Mouse (Mus musculus) splenic B cell, adult 2 months (primary cell): Measurements from ENCODE around the gene Fcrlb.
"Not testable (repeated sequence)": the region's sequence is repeated elsewhere in the genome, so short reads cannot be mapped to it uniquely, and the experiment has no call there.

ENCODE experiments used
- DNase-seq: peaks from one replicate; pipeline ENCODE4 v3.0.0-alpha.2; 2011; ENCODE audit warnings: low read depth, low spot score
- H3K27me3 ChIP-seq: 2 replicates; pipeline ENCODE4 v1.6.1; 2012; ENCODE audit warnings: mild to moderate bottlenecking, low read length, moderate library complexity, mixed read lengths; ENCODE audit not compliant: control insufficient read depth, poor library complexity, insufficient read depth, severe bottlenecking
- H3K36me3 ChIP-seq: 2 replicates; pipeline ENCODE4 v1.6.1; 2012; ENCODE audit warnings: mild to moderate bottlenecking, low read length, moderate library complexity, mixed read lengths; ENCODE audit not compliant: control insufficient read depth, poor library complexity, insufficient read depth, severe bottlenecking

Gene Fcrlb

DNA sequence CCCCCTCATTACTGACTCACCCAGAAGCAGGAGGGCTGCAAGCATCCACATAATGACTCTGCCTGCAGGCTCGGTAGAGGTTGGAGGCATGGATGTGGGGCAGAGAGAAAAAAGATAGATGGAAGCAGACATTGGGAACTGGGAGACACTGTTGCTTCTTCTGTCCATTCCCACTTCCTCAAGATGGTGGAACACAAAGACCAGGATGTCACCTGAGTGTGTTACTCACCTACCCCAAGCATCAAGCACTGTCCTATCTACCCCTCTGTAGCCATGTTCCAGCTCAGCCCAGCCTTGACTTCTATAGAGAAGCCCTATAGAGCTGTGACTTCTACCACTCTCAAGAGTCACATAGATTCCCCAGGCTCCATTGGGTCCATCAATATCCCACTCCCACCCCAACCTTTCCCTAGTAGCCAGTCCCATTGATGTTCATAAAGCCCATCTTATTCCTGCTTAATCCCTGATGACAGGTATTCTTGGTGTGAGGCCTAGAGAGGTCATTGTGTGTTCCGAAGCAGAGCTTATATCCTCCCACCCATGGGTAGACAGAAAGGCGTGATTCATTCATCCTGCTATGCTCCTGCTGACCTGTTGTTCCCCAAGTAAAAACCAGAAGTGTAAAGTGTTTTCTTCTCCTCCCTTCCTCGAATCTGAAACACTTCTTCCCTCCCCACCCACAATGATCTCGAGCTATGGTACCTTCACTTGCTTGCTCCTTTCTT, at the start of gene Fcrlb:
Gene Fcrlb (minus strand): TSS at position 51 of the 725 bp plus-strand sequence.
- H3K27me3 ChIP-seq = no peaks in the 10 kb centered on the region

DNA sequence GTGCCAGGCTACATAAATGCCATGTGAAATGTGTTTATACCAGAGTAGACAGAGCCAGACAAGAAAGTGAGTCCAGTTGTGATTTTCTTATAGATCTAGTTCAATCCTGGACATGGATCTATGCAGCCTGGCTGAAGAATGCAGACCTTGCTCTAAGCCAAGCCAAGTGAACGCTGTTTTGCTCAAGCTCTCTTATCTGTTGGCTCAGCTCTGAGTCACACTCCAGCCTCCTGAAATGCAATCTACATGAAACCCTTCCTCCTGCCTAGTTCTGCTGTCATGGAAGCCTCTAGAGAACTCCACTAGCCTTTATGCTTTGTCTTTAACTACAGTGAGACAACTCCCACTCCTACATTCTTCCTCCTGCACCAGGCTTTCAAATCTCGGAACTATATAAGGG, 49.6 kb upstream of the Fcrlb start:
- DNase-seq = no peak
- Histone ChIP-seq H3K36me3 (peaks cover 29% of the 10 kb centered on the region), H3K27me3 (no peaks in the 10 kb centered on the region)

More for the DNA sequence above, at the start of gene Fcrlb:
- H3K36me3 ChIP-seq = peaks cover 5% of the 10 kb centered on the region; the same call in 1 of the 2 replicates
- DNase-seq = no peak

DNA sequence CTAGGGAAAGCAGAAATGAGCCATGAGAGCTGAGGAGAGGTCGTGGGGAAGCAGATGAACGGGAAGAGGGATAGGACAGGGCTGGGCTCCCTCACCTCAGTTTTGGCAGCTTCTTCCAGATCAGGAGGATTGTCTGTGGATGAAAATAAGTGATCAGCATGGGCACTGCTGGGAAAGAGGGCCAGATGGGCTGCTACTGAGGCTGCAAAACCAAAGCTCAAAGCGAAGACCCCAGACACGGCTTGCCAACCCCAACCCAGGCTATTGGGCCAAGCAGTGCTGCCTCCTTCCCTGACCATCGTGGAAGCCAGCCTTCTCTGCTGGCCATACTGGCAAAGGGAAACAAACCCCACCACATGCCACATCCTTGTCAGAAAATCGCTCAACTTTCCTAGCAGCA, 48.4 kb upstream of the Fcrlb start:
- no peaks in the 10 kb centered on the region for H3K27me3 ChIP-seq
- DNase-seq = no peak
- peaks cover 26% of the 10 kb centered on the region for H3K36me3 ChIP-seq

- no peaks in the 10 kb centered on the region for H3K27me3 ChIP-seq
- peaks cover 18% of the 10 kb centered on the region for H3K36me3 ChIP-seq
- no peak for DNase-seq
These were observed 47.0 kb upstream of the Fcrlb start for GRCm38 (mm10) chr1:170959791-170960190.

GRCm38 (mm10) chr1:170958225-170958624, 45.5 kb upstream of the Fcrlb start:
- no peak for DNase-seq
- Histone ChIP-seq H3K36me3 (peaks cover 12% of the 10 kb centered on the region), H3K27me3 (no peaks in the 10 kb centered on the region)

DNA sequence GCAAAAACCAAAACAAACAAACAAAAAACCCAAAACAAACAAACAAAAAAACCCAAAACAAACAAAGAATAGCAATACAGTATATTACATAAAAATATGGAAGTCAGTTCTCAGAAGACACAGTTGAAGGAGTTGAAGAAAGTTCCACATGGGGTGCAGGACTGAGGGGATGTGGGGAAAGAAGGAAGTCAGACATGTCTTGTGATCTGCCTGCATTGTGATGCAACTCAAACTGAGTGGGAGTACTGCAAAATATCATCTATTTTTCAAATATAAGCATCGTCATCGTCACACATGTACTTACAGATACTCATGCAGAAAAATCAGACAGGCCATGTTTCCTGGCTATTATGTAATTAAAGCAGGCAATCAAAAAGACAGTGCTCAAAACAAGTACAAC, 40.5 kb upstream of the Fcrlb start:
- no peaks in the 10 kb centered on the region for H3K36me3 ChIP-seq
- H3K27me3 ChIP-seq = no peaks in the 10 kb centered on the region
- DNase-seq = peak; percentile 47

GRCm38 (mm10) chr1:170950772-170951171, 38.0 kb upstream of the Fcrlb start:
- H3K27me3 ChIP-seq = no peaks in the 10 kb centered on the region
- no peak for DNase-seq

GRCm38 (mm10) chr1:170944908-170945307, 32.2 kb upstream of the Fcrlb start:
- H3K27me3 ChIP-seq, H3K36me3 ChIP-seq, DNase-seq: not testable (repeated sequence)

More at GRCm38 (mm10) chr1:170950772-170951171, 38.0 kb upstream of the Fcrlb start:
- H3K36me3 ChIP-seq = no peaks in the 10 kb centered on the region

GRCm38 (mm10) chr1:170944151-170944550, 31.4 kb upstream of the Fcrlb start:
- H3K27me3 ChIP-seq, DNase-seq: not testable (repeated sequence)

GRCm38 (mm10) chr1:170939255-170939654, 26.5 kb upstream of the Fcrlb start:
- peak; percentile 89 for DNase-seq
- no peaks in the 10 kb centered on the region for H3K36me3 ChIP-seq
- H3K27me3 ChIP-seq = no peaks in the 10 kb centered on the region

More at GRCm38 (mm10) chr1:170944151-170944550, 31.4 kb upstream of the Fcrlb start:
- not testable (repeated sequence) for H3K36me3 ChIP-seq

DNA sequence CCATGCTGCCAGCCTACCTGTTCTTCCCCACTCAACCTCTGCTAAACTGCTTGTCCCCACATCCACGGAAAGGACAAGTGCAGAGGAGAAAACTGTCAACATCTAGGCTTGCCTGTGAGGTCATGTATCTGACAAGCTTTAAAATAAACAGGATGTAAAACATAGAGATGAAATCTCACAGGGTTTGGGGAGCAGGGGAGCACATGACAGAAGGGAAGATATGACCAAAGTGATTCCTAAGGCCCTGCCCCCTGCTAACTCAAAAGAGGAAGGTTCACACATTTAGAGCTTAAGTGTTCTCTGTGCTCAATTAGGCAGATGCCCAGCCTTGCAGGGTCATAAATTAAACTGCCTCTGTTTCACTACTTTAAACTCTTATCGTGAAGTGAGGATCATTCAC, 21.6 kb upstream of the Fcrlb start:
- DNase-seq = peak; percentile 88

DNA sequence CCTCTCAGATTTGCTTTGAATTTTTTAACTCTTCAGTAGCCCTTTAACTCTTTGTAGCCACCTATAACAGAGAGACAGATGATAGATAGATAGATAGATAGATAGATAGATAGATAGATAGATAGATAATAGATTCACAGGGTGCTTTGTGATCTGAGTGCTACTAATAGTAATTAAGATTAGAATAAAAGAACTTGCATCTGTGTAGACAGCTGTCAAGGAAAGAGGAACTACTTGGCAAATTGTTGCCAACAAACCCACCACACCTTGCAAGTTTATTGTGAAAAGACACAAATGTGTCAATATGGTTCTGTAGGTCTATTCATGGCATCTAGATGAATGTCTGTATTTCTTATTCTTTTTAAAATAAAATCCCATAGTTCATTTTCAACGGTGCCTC, 21.2 kb upstream of the Fcrlb start:
- H3K27me3 ChIP-seq = no peaks in the 10 kb centered on the region
- H3K36me3 ChIP-seq = no peaks in the 10 kb centered on the region
- DNase-seq = no peak

More for the DNA sequence above, 21.6 kb upstream of the Fcrlb start:
- Histone ChIP-seq H3K27me3 (no peaks in the 10 kb centered on the region), H3K36me3 (no peaks in the 10 kb centered on the region)

- Histone ChIP-seq H3K27me3 (no peaks in the 10 kb centered on the region), H3K36me3 (no peaks in the 10 kb centered on the region)
- no peak for DNase-seq
These were observed 20.7 kb upstream of the Fcrlb start for GRCm38 (mm10) chr1:170933386-170933920.

GRCm38 (mm10) chr1:170932043-170932442, 19.3 kb upstream of the Fcrlb start:
- Histone ChIP-seq H3K36me3 (no peaks in the 10 kb centered on the region), H3K27me3 (no peaks in the 10 kb centered on the region)
- DNase-seq = peak; percentile 44

DNA sequence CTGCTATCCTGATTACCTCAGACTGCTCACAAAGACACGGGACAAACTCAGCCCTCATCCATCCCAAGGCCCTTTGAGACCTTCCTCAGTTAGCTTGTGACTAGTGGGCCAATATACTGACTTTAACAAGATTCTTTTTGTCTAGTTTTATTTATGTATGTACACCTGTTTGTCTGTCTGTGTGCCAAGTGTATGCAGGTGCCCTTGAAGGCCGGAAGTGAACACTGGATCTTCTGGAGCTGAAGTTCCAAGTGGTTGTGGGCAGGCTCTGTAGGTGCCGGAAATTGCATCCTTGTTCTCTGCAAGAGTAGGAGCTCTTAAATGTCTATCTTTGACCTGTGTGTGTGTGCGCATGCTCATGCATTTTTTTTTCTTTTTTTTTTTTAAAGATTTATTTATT, 16.5 kb upstream of the Fcrlb start:
- no peaks in the 10 kb centered on the region for H3K36me3 ChIP-seq
- DNase-seq = no peak

More for the DNA sequence above, 16.5 kb upstream of the Fcrlb start:
- H3K27me3 ChIP-seq = no peaks in the 10 kb centered on the region
